Mouse (Mus musculus): ENCODE results near the gene Emc9.

The Emc9 gene

GRCm38 (mm10) chr14:55591331-55591891, 6.3 kb upstream of the Emc9 start, which contains the start of gene Rnf31:
Rnf31 (plus strand) TSS chr14:55591708.
- DNase-seq (ENCODE audit: low read depth in 2 of 2, low spot score in 2 of 2) = peak; percentile 78 to 82

DNA sequence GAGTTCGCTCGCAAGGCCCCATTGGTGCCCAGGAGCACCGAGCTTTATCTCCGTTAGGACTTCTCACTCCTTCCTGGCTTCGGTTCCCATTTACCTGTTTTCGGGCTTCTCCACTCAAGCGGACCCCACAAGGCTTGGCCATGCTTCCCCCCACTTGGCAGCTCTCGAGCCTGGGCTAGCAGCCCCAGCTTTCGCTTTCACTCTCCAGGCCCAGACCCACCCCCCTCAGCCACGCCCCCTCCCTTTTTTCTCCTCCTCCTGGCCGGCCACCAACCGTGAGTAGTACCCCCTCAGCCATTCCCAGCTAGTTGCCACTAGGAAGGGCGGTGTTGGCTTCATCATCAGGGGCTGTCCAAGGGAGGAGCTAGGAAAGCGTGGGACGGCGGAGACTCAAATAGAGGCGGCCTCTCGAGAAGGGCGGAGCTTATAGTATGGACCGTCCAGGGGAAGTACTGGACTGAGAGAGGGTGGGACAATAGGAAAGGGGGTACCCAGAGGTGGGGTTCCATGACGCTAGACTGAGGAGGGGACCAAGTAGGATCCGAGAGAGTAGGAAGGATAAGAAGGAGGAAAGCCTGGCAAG, 5.7 kb upstream of the Emc9 start, which contains the start of gene Psme2:
Psme2 (minus strand) TSS at position 366 of the 583 bp plus-strand sequence.
- peak; percentile 70 to 76 for DNase-seq (ENCODE audit: low read depth in 2 of 2, low spot score in 2 of 2)

GRCm38 (mm10) chr14:55589771-55590448, 4.8 kb upstream of the Emc9 start:
- no peak for DNase-seq (ENCODE audit: low read depth in 2 of 2, low spot score in 2 of 2)

GRCm38 (mm10) chr14:55589271-55589670, 4.2 kb upstream of the Emc9 start:
- no peak for DNase-seq (ENCODE audit: low read depth in 2 of 2, low spot score in 2 of 2)

DNA sequence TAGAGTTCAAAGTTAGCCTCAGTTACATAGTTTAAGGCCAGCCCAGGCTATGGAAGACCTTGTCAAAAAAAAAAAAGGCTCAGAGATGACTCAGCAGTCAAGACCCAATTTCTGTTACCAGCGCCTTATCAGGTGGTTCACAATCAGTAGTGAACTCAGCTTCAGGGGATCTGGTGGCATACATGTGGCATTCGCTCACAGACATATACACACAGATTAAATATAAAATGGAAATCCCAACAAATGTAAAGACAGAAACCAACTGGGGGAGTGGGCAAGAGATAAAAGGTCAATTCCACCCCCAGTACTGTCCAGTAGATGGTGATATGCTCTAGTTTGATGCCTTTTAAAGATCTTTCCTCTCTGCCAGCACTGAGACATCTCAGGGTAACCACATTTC, 1.0 kb upstream of the Emc9 start:
- no peak for DNase-seq (ENCODE audit: low read depth in 2 of 2, low spot score in 2 of 2)

DNA sequence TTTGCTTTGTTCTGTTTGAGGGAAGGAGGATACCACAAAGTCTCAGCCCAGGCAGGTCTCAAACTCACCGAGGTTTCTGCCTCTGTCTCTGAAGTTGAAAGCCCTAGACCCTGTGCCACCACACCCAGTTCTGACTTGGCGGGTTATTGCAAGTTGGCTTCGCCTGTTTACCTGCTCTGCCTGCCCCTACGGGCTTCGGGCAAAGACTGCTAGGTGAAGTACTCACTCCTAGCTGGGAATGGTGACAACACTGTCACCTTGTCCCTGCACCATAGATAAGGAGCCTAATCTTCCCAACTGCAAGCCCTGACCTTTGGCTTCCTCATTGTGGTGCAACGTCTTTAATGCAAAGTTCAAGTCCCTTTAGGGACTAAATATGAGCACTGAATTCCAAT, 461 bp upstream of the Emc9 start:
- DNase-seq (ENCODE audit: low read depth in 2 of 2, low spot score in 2 of 2) = peak; percentile 30 to 50

DNA sequence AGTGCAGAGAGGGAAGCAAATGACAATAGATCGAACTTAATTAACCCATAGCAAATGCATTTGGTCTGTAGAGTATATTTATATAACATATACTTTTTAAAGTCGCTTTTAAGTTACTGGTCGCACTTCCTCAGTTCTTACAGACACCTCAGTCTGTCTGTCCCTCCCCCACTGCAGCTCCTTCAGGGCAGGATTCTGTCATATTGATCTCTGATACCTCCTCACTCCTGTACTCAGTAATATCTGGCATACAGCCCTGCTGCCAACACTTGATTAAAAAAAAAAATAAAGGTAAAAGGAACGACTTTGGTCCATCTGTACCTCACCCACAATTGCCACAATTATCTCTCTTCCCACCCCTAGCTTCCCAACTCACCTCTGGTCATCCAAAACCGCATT, 800 bp downstream of the Emc9 start:
- no peak for DNase-seq (ENCODE audit: low read depth in 2 of 2, low spot score in 2 of 2)

GRCm38 (mm10) chr14:55581981-55582681, 3.0 kb downstream of the Emc9 start:
- DNase-seq (ENCODE audit: low read depth in 2 of 2, low spot score in 2 of 2) = no peak

DNA sequence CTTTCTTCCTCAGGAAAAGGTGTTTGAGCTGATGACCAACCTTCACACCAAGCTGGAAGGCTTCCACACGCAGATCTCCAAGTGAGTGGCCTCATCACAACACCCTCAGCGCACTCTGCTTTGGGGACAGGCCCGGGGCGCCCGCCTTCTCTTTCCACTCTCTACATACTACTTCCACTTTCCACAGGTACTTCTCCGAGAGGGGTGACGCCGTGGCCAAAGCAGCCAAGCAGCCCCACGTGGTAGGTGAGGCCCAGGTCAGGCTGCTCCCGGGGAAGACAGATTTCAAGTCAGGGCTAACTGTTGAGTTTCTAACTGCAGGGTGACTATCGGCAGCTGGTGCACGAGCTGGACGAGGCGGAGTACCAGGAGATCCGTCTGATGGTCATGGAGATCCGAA, 4.4 kb downstream of the Emc9 start:
- DNase-seq (ENCODE audit: low read depth in 2 of 2, low spot score in 2 of 2) = no peak

DNA sequence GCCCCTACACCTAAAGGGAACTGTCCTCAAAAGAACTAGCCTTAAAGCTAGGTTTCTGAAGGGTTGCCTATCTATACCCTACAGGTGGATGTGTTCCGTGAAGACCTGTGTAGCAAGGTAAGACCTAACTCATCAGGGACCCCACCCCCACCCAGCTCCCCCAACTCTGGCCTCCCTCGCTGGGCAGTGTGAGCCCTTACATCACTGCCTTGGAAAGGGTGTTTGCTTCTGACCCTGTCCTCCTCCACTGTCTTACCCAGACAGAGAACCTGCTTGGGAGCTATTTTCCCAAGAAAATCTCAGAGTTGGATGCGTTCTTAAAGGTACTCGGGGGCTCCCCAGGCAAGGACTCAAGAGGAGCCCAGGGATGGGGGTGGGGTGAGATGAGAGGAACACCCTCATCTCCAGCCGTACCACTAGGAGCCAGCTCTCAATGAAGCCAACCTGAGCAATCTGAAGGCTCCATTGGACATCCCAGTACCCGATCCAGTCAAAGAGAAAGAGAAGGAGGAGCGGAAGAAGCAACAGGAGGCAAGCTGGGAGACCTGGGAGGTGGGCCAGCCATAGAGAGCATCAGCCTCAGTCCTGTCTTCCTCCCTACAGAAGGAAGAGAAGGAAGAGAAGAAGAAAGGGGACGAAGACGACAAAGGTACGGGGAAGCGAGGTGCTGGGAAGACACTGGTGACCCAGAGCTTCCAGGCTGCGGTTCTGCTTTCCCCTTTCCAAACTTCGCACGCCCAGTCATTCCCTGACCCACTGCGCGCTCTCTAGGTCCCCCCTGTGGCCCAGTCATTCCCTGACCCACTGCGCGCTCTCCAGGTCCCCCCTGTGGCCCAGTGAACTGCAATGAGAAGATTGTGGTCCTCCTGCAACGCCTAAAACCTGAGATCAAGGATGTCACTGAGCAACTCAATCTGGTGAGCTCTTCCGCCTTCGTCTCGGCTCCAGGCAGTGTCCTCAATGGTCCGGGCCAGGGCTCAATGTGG, 5.3 kb downstream of the Emc9 start:
- no peak for DNase-seq (ENCODE audit: low read depth in 2 of 2, low spot score in 2 of 2)

DNA sequence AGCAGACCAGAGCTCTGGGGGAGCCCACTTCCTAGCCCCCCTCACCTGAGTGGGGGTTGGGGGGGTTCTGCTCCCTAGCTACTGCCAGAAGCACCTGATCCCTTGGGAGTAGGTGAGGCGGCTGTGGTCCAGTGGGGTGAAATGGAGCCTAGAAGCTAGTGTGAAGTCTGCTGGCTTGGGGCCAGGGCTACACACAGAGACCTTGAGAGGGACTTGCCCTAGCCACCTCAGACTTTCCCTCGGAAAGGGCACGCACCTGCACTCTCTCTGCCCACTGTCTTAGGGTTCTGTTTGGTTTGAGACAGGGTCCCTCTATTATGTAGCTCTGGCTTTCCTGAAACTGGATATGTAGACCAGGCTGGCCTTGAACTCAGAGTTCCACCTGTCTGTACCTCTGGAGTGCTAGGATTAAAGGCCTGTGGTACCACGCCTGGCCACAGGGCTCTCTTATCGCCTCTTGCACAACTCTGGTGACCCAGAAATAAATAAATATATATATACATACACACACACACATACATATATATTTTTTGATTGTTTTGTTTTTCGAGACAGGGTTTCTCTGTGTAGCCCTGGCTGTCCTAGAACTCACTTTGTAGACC, 6.3 kb downstream of the Emc9 start:
- peak in 1 of 2 experiments; percentile 14 for DNase-seq (ENCODE audit: low read depth in 2 of 2, low spot score in 2 of 2)

DNA sequence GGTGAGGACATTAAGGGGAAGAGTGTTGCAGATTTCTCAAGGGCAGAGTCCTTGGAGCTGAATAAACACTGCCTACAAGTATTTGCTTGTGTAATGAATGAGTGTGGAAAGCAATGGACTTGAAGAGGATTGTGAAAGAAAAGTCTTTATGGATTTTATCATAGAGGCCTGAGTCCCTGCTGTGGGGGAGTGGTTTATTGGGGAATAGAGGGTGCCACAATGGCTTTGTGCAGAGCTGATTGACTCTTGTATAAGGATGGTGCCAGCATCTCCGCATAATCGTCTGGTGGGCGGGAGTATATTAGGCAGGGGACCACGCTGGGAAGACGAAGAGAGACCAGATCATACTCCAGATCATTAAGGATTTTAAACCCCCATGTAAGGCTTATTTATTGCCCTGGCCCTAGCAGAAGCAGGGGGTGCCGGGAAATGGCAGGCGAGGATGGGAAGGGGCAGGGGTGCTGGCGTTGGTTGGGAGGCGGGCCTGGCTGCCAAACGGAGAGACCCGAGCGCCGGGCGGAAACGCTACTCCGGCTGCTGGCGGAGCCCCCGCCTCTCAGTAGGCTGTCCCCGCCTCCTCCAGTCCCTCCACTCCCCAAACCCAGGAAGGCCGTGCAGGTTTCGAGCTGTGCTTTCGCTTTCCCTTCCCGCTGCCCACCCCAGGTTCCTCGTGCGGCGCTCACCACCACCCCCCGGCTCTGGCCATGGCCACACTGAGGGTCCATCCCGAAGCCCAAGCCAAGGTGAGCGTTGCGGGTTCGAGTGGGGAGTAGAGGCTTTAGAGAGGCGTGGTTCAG, 7.0 kb downstream of the Emc9 start, which contains the start of gene Psme1:
Psme1 (plus strand) TSS at position 253 of the 797 bp plus-strand sequence.
- DNase-seq (ENCODE audit: low read depth in 2 of 2, low spot score in 2 of 2) = peak; percentile 70 to 71

DNA sequence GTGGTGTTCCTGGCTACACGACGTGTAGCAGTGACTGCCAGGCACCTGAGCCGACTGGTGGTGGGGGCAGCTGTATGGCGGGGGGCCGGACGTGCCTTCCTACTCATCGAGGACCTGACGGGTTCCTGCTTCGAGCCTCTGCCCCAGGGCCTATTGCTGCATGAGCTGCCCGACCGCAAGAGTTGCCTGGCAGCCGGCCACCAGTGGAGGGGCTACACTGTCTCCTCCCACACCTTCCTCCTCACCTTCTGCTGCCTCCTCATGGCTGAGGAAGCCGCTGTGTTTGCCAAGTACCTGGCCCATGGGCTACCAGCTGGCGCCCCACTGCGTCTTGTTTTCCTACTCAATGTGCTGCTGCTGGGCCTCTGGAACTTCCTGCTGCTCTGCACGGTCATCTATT, 8.7 kb downstream of the Emc9 start:
- no peak for DNase-seq (ENCODE audit: low read depth in 2 of 2, low spot score in 2 of 2)

GRCm38 (mm10) chr14:55575711-55576110, 9.4 kb downstream of the Emc9 start:
- no peak for DNase-seq (ENCODE audit: low read depth in 2 of 2, low spot score in 2 of 2)

DNA sequence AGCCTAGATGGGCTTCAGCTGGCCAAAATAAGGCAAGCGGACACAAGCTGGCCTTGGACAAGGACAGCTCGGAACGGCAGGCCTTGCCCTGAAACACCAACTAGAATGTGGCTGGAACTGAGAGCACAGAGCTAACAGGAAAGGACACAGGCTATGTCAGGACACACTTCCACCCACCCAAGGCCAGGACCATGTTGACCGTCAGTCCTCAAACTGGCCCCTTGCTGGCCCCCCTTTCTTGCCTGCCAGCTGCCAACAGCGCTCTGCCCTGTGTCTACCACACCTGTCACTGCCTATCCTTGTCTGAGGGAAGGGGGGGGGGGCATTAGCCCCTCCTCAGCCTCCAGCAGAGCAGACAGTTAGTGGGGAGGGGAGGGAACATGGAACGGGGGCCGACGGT, 9.8 kb downstream of the Emc9 start, which contains the start of gene Fitm1:
Fitm1 (plus strand) TSS at position 316 of the 400 bp plus-strand sequence.
- DNase-seq (ENCODE audit: low read depth in 2 of 2, low spot score in 2 of 2) = no peak

DNA sequence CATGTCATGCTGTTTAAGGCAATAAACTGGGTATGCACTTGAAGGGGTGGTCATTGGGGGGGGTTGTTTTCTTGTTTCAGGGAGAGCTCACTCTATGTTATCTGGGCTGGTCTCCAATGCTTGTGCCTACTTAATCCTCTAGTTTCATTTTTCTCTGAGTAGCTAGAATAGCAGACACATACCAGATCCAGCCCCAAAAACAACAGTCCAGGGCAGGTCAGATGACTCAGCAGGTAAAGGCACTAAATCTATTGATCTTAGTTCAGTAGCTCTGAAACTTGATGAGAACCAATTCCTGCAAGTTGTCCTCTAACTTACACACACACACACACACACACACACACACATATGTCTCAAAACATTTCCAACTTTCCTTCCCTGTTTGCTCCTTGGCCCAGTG, 13.3 kb downstream of the Emc9 start:
- no peak for DNase-seq (ENCODE audit: low read depth in 2 of 2, low spot score in 2 of 2)

DNA sequence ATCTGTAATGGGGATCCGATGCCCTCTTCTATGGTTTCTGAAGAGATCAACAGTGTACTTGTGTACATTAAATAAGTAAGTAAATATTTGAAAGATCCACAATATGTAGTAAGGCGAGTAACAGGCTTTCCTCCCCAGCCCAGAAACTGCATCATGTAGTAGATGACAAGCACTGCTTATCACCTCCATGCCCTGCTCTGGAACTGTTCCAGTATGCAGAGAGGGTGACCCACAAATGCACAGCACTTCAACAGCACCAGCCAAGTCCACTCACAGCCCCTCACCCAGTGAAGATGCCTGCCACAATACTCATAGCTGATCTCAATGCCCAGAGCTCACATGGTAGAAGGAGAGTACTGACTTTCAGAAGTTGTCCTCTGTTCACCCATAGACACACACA, 14.5 kb downstream of the Emc9 start:
- DNase-seq (ENCODE audit: low read depth in 2 of 2, low spot score in 2 of 2) = no peak

DNA sequence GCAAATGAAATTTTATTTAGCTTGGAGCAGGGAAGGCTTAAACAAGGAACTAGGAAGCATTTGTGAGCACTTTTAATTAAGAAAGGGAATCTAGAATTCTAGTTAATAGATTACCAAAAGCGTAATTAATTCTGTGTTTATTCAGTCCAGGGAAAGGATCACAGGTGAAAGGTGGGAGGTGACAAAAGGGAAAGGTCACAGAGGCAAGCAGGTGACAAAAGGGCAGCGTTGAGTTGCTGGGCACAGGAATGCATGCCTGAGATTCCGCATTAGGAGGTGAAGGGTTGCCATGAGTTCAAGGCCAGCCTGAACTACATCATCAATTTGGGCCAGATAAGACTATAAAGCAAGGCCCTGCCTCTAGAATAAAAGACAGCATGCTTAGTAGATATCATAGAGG, 17.6 kb downstream of the Emc9 start:
- DNase-seq (ENCODE audit: low read depth in 2 of 2, low spot score in 2 of 2) = no peak

DNA sequence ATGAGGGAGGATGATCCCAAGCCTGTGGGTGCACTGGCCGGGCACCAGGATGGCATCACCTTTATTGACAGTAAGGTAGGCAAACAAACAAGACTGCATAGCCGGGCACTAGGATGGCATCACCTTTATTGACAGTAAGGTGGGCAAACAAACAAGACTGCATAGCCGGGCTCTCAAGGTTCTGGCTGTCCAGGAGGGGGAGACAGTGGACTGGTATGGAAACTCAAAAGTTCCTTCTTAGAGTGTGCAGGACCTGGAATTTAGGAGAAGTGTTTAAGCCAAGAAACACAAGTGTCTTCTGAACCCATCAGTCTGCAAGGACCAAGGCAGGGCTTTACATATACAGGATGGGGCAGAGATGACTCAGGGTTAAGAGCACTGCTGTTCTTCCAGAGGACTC, 19.4 kb downstream of the Emc9 start:
- no peak for DNase-seq (ENCODE audit: low read depth in 2 of 2, low spot score in 2 of 2)
